Mouse (Mus musculus) CD8-positive naive resting alpha-beta T cell, adult 57 days (primary cell): ENCODE measurements around the gene Plekhg3. TPM values are rescaled to one million over a fixed set of nuclear protein-coding genes. Genes with fewer than 3 reads are reported as not detected.

Experiments used
- total RNA-seq: library from RNA; stranded (reverse); gene quantifications from one replicate; pipeline ENCODE4 v1.2.4, GENCODE M21; 2023

Plekhg3 gene
- total RNA-seq, result 34.1 TPM

GRCm38 (mm10) chr12:76530580-76531139 is at the start of gene Plekhg3:
Gene Plekhg3 (plus strand): TSS chr12:76530891.

Other genes starting within 250 kb of the Plekhg3 start
- 0.64 TPM for gene Akap5, start 206.0 kb upstream of the Plekhg3 start, total RNA-seq
- gene Zbtb25, start 161.3 kb upstream of the Plekhg3 start, total RNA-seq, result 62.9 TPM
- 14.8 TPM for gene Zbtb1, start 160.6 kb upstream of the Plekhg3 start, total RNA-seq
- 2.7 TPM for gene Hspa2, start 126.7 kb upstream of the Plekhg3 start, total RNA-seq
- gene Ppp1r36, start 113.4 kb upstream of the Plekhg3 start, total RNA-seq, result not detected
- gene Sptb, start 179.7 kb downstream of the Plekhg3 start, total RNA-seq, result 1.4 TPM
- gene Churc1, start 234.6 kb downstream of the Plekhg3 start, total RNA-seq, result 47.9 TPM
- gene Fntb, start 234.7 kb downstream of the Plekhg3 start, total RNA-seq, result 51.6 TPM